Mouse (Mus musculus) ES-E14 (cell line): ENCODE results near the gene Gpat2.

Experiments
- HCFC1 ChIP-seq: IDR thresholded peaks from 2 replicates; pipeline ENCODE4 v1.6.1; 2012; ENCODE audit warnings: low read length, inconsistent platforms, borderline replicate concordance; ENCODE audit not compliant: insufficient read depth
- MAFK ChIP-seq: IDR thresholded peaks from 2 replicates; pipeline ENCODE4 v1.6.1; 2014; ENCODE audit warnings: mild to moderate bottlenecking, low read depth, low read length, inconsistent platforms; ENCODE audit not compliant: insufficient read depth
- ZNF384 ChIP-seq: IDR thresholded peaks from 2 replicates; pipeline ENCODE4 v1.6.1; 2012; ENCODE audit warnings: low read depth, low read length, inconsistent platforms

DNA sequence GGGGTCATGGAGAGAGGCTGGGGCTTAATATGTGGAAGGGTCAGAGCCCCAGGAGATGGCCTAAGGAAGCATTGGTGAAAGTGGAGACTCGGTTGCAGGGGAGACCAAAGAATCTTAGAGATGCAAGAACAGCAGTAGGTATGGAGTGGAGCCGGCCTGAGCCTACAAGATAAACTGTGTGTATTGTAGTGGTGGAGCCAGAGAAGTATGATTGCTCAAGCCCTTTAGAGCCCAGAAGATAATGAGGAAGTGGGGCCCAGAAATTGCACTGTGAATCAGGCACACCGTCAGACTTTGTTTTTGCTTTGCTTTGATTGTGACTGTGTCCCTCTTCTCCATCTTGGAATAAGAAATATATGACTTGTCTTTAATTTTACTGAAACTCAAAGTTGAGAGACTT lies 33.7 kb upstream of the Gpat2 start:
- TF ChIP-seq ZNF384 (no peak), MAFK (no peak), HCFC1 (no peak)
